Mouse (Mus musculus) embryo, embryonic 11.5 days (tissue): Measurements from ENCODE around the gene Plcb3.
A peak's percentile ranks its signal among the peaks of the same experiment; 100 is the strongest.

Source experiments
- DNase-seq: peaks from one replicate; pipeline ENCODE4 v3.0.0-alpha.2; 2012; ENCODE audit warnings: low read depth, low spot score

Gene Plcb3

DNA sequence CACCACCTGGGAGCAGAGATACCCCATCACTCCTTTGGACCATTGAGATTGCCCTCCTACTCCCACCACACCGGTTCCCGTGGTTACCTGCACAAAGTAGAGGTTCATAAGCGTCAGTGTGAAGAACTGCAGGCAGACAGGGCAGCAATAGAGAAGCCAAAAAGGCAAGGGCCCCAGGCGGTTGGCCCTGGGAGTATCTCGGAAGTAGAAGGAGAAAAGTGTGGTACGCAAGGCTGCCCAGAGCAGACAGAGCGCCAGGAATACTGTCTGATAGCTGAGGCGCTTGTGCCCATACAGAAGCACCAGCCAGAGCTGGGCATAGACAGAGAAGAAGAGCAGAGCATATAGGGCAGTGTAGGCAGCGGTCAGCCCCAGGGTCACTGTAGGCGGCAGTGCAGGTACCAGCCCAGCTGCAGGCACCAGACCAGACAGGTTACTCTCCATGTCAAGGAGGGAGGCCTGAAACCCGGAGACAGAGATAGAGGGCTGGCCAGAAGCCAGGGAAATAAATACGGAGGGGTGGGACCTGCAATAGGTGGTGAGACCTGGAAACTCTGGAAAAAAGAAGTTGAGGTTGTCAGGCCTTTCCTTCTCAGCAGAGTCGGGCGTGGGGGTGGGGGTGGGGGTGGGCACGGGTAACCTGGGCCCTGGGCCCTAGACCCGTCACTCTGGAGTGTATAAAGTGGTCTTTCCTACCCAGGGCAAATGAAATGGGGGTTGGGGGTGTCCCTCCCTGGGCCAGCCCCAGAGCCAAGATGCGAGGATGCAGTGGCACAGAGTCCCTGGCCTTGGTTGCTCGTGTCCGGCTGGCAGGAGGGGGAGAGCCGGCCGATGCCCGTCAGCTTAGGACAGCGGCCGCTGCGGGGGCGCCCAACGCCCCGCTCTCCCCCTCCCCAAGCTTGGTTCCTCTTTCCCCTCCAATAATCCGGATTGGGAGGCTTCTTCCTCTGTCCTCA is 35.6 kb downstream of the Plcb3 start:
- no peak for DNase-seq

DNA sequence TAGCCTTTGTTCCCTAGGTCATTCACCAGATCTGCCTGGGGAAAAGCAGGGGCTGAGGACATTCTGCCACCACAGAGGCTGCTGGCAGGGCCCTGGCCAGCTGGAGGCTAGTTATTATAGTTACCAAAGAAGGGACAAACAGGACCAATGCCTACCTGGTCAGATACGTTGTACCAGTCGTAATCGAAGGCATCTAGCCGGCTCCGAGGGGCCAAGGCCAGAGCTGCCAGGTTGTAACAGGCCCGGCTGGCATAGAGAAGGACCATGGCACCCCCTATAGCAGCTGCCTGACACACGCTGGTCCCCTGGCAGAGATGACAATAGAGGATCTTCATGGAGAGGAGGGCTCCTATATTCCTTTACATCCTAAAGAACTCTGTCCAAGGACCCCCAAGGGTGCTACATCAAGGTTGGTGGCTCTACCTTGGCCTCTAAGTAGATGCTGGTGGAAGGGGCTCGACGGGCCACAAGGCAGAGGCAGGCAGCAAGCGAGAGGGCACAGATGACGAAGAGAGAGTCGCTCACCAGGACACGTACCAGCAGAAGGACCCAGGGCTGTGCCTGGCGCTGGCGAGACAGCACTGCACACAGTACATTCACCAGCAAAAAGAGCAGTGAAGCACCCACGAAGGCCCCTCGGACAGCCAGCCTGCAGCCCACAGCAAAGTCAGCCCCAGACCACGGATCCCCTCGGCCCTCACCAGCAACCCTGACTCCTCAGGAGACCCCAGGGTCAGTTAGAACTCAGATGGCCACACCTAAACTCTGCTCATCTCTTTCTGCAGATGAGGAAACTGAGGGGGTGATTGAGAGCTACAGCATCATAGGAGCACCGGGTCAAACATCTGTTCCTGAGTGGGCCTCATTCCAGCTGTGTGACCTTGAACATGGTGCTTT is 36.9 kb downstream of the Plcb3 start:
- DNase-seq, result no peak

DNA sequence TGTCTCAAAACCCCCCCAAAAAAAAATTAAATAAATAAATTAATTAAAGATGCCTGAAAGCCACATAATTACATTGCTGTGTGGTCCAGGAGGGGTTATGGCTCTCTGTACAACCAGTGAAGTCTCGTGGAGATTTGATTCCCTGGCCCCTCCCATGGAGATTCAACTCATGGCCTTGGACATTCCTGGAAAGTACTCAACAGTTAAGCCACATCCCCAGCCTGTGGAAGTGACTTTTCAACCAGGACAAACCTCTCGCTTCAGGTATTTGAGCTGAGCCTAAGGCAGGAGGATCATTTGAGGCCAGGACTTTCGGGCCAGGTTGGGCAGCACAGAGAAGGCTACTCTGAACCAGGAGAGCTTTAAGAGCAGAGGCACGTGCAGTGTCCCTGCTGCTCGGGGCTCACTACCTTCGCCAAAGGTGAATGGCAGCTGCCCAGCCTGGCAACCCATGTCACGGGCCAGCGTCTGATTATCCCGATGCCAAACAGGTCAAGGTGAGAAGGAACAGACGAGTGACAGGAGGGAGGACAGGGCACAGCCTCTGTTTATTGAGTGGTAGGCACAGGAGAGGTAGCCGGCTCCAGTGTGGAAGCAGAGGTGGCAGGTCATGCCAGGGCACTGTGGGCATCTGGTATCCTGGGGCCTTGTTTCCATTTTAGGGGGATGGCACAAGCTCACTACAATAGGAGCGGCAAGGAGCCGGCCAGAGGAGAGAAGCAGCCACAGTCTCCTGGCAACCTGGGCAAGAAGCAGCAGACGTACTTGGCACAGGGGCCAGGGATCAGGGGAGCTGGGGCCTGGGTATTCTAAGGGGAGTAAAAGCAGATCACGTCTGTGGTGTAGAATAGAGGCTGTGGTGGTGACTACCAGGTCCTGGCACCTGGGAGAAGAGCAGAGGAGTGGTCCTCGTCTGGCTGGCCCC is 38.5 kb downstream of the Plcb3 start:
- DNase-seq, result no peak

DNA sequence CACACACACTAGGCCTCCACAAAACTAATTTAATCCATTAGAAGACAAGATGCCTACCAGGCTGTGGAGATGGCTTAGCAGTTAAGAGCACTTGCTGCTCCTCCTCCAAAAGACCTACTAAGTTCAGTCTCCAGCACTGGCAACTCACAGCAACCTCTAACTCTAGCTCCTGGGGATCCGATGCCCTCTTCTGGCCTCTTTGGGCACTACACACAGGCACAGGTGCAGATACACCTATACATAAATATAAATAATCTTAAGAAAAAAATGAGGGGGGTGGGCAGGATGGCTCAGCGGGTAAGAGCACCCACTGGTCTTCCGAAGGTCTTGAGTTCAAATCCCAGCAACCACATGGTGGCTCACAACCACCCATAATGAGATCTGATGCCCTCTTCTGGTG is 40.0 kb downstream of the Plcb3 start:
- no peak for DNase-seq

DNA sequence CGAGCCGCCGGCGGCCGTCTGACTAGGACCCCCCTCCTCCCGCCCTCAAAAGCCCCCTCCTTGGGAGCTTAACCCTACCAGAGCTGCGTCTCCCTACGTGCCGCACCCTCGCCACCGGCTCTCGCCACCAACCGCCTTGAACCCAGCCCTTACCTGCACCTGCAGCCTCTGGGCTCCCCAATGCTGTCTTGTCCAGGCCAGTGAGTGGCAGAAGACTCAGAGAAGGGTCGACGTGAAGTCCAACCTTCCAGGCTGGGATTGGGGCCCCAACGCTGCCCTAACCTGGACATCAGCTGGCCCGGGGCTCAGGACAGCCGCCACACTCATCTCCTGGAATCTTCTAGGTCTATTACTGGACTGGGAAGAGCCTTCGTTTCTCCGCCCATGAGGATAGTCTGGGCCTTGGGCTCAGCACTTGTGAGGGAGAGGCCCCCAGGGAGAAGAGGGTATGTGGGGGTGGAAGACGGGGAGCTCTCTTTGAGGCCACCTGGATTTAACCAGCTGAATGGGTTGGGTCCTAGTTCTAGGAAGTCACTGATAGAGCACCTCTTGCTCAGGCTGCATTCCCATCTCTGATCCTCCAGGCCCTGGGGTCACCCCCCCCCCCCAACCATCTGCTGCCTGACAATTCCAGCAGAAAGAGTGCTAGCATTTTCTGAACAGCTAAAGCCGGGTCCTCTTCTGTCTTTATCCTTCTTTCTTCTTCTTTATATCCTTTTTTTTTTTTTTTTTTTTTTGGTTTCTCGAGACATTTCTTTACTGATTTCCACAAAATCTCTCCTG is 41.9 kb downstream of the Plcb3 start, which contains the start of gene Kcnk4:
Kcnk4 (minus strand) TSS at position 321 of the 783 bp plus-strand sequence.
- DNase-seq, result no peak

GRCm38 (mm10) chr19:6933436-6934194 is 42.7 kb downstream of the Plcb3 start:
- DNase-seq, result no peak

DNA sequence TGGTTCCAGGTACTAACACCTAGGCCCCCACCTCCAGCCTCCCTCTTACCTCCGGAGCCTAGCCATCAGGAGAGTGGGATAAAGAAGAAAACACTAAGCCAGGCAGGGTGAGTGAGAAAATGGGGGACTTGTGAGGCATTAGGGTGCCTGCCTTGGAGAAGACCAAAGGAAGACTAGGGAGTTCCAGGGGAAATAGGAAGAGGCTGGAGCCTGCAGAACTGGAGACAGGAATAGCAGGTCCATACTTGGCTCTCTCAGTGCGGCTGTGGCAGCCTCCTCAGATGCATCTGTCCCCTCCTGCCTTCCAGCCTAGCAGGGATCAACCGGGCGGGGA is 43.2 kb downstream of the Plcb3 start:
- no peak for DNase-seq

DNA sequence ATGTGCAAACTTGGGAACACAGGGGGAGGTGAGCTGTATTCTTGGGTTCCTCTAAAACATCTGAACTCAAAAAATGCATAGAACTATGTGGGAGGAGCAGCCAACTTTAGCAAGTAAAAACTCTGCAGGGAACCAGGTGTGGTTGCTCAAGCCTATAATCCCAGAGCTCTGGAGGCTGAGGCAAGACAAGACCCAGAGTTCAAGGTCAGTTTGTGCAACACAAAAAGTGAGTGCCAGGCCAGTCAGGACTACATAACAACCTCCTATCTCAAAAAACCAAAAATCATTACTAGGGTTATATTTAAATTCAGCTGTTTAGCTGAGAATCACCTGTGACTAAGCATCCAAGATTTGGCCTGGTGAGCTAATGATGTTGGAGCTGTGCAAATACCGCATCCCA is 44.3 kb downstream of the Plcb3 start:
- no peak for DNase-seq

- no peak for DNase-seq
Measured at GRCm38 (mm10) chr19:6931002-6931401, 45.3 kb downstream of the Plcb3 start.

DNA sequence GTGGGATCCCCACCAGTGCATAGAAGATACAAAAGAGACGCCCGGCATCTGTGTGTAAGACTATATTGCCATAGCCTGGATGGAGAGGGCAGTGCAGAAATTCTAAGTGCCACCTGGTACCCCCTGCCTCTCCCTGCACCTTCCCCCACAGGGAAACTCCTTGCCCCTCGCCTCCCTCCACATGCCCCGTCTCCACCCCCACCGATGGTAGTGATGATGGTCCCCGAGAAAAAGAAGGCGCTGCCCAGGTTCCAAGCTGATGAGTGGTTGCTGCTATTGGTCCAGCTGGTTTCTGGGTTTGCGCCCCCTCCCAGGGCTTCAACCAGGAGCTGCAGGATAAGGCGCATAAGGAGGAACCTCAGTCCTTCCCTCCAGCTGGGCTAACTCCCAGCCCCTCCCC is 48.2 kb downstream of the Plcb3 start:
- no peak for DNase-seq

- DNase-seq, result no peak
Measured at GRCm38 (mm10) chr19:6926559-6927255, 49.6 kb downstream of the Plcb3 start.

GRCm38 (mm10) chr19:6925611-6926329 is 50.5 kb downstream of the Plcb3 start:
- DNase-seq, result no peak

DNA sequence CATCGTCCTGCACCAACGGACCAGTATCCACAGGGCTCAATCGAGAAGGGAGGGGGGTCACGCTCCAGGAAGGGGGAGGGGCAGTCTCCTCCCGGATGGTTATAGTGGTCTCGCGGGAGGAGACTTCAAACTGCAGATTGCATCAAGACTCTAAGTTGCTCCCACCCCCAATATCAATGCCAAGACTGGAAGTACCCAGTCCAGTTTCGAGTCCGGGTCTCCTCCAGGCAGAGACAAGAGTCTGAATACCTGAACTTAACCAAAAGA is 51.0 kb downstream of the Plcb3 start, which contains the start of gene Catsperz:
Catsperz (minus strand) TSS at position 74 of the 267 bp plus-strand sequence.
- no peak for DNase-seq

- no peak for DNase-seq
Measured at GRCm38 (mm10) chr19:6924461-6925306, 51.6 kb downstream of the Plcb3 start.

DNA sequence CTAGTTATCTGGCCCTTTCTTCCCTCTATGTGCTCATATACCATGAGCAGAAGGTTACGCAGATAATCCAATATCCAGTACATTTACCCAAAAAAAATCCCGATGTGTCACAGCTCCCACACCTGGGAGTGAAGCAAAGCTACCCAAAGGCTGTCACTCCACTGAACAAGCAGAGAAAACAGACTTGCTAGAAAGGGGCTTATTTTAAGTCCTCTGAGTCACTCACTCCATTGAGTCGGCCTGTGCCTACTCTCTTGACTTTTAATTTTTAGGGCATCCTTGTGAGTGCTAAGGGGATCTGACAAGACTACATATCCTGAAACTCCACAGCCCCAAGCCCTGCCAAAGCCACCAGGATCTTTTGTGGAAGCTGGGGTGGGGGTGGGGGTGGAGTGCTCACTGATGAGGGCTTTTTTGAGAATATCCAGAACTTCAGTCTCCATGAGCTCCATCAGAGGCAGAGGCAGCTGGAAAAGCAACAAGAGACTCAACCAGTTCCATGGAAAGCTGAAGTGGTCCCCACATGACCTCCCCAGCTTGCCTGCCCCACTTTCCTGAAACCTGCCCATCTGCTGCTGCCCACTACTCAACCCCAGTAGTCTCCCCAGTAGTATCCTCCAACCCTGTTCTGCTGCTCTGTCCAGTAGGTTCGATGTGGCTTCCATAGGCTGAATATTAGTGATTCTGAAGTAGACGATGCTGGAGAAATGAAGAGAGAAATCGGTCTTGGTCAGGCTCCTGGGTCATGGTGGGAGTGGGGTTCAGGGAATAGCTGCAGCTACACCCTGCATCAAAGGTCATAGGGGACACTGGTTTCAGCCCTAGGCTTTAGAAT is 53.2 kb downstream of the Plcb3 start:
- no peak for DNase-seq

GRCm38 (mm10) chr19:6921647-6922567 is 54.4 kb downstream of the Plcb3 start, which contains the start of gene Esrra:
TSS of gene Esrra (minus strand) at chr19:6921813.
- peak; percentile 100 for DNase-seq
